Mouse (Mus musculus) lung, postnatal 0 days (tissue): ENCODE measurements around the gene Eif5.

Experiments used
- CTCF ChIP-seq: IDR thresholded peaks from 2 replicates; pipeline ENCODE4 v1.5.1; 2016; ENCODE audit warnings: antibody characterized with exemption, mild to moderate bottlenecking
- EP300 ChIP-seq: IDR thresholded peaks from 2 replicates; pipeline ENCODE4 v1.6.1; 2016; ENCODE audit warnings: antibody characterized with exemption, mild to moderate bottlenecking, control low read depth

DNA sequence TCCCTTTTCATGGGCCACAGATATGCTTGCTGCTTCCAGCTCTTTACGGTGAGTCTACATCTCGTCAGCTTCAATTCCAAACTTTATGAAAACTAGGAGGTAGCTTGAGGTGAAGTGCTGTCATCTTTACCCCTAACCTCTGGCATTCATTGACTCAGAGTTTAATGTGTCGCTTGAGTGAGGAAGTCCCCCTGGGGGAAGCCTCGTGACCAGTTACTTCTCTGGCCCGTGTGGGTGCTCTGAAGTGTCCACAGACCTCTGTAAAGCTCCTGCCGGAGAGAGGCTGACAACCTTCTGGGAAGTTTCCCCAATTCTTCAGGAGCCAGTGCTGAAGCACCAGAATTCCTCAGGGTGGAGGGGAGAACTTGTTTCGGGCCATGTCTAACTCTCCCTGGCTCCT, 34.6 kb downstream of the Eif5 start:
- no peak for TF ChIP-seq CTCF
- TF ChIP-seq EP300: no peak
